Mouse (Mus musculus) right cerebral cortex, postnatal 36 days (tissue): ENCODE results near the gene Ctps.

Experiments
- DNase-seq, 2 experiments: peaks; one replicate each; pipeline ENCODE4 v3.0.0; 2022; ENCODE audit warnings: low spot score in 2 of 2, mixed read lengths in 1 of 2

Gene Ctps

DNA sequence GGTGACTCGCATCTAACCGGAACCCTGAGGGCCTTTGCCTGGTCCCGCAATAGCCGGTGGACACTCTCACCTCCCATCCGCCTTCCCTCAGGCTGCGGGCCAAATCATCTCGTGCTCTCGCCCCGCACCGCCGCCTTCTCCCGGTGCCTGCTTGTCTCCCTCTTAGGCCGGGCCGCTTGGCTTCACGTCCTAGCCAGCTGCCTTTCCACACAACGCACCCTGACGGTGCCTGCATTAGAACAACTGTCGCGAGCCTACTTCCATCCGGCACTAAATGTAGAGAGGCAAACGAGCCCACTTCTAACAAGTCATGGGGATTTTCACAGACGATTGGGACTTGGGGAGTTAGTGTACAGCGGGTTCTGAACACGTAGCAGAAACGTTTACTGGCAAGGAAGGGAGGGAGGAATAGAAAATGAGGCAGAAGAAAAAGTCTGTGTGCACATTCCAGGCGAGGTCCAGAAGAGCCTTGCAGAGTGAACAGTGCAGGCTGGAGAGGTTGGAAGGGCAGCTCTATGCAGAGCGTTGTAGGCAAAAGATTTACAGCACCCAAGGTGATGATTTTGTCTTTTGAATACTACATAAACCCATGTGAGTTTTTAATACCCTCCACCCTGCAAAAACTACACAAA, 478 bp upstream of the Ctps start:
- DNase-seq, result no peak

GRCm38 (mm10) chr4:120569025-120569424, 1.1 kb downstream of the Ctps start:
- DNase-seq, result no peak

GRCm38 (mm10) chr4:120568005-120568404, 2.1 kb downstream of the Ctps start:
- DNase-seq, result no peak

DNA sequence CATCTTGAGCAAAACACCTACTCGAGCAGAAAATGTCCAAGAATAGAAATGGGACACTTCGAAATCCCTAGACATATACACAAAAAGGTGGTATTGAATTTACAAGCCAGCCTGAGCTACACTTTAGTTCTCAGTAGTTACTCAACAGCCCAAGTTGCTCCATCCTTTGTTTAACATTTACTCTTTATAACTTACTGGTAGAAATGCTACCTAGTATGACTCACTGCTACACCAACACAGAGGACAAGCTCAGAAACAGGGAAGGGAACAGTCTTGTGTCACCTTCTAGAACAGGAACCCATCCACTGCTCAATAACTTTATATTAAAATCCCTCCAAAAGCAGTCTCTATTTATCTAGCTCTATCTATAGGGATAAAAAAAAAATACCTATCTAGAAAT, 4.3 kb downstream of the Ctps start:
- no peak for DNase-seq

DNA sequence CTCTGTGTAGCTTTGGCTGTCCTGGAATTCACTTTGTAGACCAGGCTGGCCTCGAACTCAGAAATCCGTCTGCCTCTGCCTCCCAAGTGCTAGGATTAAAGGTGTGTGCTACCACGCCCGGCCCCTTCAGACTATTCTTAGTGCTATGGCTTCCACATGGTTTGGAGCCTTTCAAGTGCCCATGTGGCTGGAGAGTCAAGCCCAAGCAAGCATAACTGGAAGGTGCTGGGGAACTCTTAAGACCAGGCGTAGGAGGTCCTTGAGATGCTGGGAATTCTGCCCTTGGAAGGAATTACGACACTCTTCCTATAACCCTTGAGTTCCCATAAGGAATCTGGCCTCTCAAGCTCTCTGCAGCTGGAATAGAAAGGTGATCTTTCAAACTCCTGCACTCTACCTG, 13.5 kb downstream of the Ctps start:
- no peak for DNase-seq

GRCm38 (mm10) chr4:120544896-120545295, 25.2 kb downstream of the Ctps start:
- no peak for DNase-seq

- no peak for DNase-seq
These were observed 31.4 kb downstream of the Ctps start for GRCm38 (mm10) chr4:120538664-120539063.

DNA sequence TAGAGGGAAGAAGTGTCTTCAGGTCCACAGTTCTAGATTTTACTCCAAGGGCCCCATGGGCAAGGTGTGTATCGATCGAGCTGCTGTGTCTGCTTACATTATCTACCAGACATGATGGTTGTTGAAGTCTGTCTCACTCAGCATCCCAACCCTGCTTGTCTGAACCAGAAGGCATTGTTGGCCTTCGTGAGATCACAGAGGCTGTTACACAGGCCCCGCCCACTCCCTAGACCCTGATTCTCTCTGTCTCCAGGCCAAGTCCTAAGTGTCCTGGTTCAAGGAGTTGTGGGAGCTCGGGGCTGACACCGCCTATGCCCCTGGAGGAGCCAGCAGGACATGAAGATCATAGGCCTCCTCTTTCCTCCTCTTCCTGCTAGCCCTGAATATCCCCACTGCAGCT, 38.1 kb downstream of the Ctps start, which contains the start of gene Slfnl1:
Gene Slfnl1 (plus strand): TSS at position 246 of the 400 bp plus-strand sequence.
- no peak for DNase-seq

- no peak for DNase-seq
These were observed 41.9 kb downstream of the Ctps start for GRCm38 (mm10) chr4:120528171-120528570.

DNA sequence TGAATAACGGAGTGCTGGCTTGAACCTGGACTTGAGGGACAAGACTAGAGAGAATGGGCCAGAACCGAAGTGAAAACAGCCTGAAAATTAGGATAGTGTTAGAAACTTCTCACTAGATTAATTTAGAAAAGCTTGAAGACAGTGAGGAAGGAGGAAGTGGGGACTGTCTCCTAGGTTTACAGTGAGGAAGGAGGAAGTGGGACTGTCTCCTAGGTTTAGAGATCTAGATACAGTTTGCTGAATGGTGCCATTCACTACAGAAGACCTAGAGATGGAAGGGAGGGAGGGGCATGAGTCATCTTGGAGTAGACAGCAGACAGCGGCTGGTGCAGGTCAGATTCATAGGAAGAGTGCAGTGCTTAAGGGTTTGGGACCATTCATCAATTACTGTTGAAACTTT, 47.0 kb downstream of the Ctps start:
- no peak for DNase-seq

DNA sequence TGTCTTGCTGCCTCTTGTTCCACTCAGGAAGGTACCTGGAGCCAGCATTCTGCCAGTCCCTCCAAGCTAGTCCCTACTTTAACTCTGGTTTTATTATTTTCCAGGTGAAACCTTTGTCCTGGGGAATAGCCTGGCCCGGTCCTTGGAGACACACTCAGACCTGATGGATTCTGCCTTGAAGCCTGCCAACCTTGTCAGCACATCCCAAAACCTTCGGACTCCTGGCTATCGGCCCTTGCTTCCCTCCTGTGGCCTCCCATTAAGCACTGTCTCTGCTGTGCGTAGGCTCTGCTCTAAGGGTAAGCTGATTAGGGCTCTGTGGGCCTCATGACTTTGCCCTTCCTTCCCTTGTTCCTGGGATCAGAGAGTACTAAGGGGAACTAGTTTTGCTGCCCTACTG, 47.7 kb downstream of the Ctps start:
- no peak for DNase-seq

- no peak for DNase-seq
These were observed 48.3 kb downstream of the Ctps start for GRCm38 (mm10) chr4:120521761-120522160.

- no peak for DNase-seq
These were observed 52.7 kb downstream of the Ctps start for GRCm38 (mm10) chr4:120517335-120517734.

DNA sequence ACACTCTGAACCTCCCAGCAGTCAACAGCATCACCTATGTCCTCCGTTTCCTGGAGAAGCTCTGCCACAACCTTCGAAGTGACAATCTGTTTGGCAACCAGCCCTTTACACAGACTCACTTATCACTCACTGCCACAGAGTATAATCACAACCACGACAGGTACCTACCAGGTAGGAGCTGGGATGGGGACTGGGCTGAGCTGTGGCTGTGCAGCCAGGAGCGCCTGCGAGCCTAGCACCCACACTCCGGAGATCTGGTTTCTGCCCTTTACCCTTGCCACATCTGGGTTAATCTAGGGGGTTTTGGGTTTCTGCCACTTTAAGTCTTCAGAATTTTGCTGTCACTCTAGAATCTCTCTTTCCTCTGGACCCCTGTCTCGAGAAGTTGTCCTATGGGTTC, 53.2 kb downstream of the Ctps start:
- DNase-seq, result no peak

GRCm38 (mm10) chr4:120516491-120516890, 53.6 kb downstream of the Ctps start:
- DNase-seq, result no peak

DNA sequence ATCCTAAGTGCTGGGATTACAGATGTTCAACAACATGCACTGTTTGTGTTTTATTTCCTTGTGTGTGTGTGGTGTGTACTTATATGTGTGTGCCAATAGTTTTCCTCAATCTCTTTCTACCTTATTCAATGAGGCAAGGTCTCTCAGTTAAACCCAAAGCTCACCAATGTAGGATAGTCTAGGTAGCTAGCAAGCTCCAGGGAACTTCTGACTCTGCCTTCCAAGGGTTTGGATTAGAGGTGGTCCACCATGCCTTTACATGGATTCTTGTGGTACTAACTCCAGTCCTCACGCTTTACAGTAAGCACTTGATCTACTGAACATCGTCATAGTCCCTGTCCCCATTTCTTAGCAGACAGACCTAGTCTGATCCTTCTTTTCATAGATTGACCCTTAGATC, 55.7 kb downstream of the Ctps start:
- DNase-seq, result no peak

DNA sequence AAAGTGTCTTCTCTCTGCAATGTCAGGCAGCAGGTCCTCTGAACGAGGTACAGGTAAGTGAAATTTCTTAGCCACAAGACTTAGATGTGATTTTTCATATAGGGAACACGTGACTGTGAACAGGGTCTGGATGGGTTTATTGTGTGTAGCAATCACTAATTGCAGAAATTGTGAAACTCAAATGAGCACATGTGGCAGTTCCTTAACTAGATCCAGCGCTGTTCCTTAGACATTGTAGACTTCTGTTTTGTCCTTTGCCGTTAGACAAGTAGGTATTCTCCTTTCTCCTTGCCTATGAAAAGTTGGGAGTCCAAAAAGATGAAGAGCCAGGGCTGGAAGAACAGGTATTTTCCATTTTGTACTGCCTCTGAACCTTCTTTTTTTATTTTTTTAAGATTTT, 58.9 kb downstream of the Ctps start:
- no peak for DNase-seq

GRCm38 (mm10) chr4:120506955-120507354, 63.1 kb downstream of the Ctps start:
- no peak for DNase-seq
